Mouse (Mus musculus) embryonic facial prominence, embryonic 15.5 days (tissue): ENCODE data around the gene Stom. TPM values are rescaled to one million over a fixed set of nuclear protein-coding genes. Genes with fewer than 3 reads are reported as not detected.

Experiments used
- ATAC-seq: fragments of 200-750 bp; cut with Nextera tagmentation; 2 replicates; pipeline ENCODE4 v1.8.0; 2017; ENCODE audit warnings: low read depth, moderate TSS enrichment; ENCODE audit not compliant: insufficient number of reproducible peaks, low FRiP score, low TSS enrichment
- H3K27ac ChIP-seq: fragments of 300-500 bp; sonication (generic); replicated peaks from 2 replicates; pipeline ENCODE4 v1.5.1; 2015; ENCODE audit warnings: mild to moderate bottlenecking, inconsistent platforms
- H3K27me3 ChIP-seq: fragments of 300-500 bp; sonication (generic); 2 replicates; pipeline ENCODE4 v1.6.1; 2015; ENCODE audit warnings: inconsistent platforms
- H3K36me3 ChIP-seq: fragments of 300-500 bp; sonication (generic); 2 replicates; pipeline ENCODE4 v1.6.1; 2015; ENCODE audit warnings: mild to moderate bottlenecking, inconsistent platforms
- H3K4me1 ChIP-seq: fragments of 300-500 bp; sonication (generic); 2 replicates; pipeline ENCODE4 v1.6.1; 2015; ENCODE audit warnings: inconsistent platforms
- H3K4me2 ChIP-seq: fragments of 300-500 bp; sonication (generic); replicated peaks from 2 replicates; pipeline ENCODE4 v1.6.1; 2015; ENCODE audit warnings: mild to moderate bottlenecking, inconsistent platforms
- H3K4me3 ChIP-seq: fragments of 300-500 bp; sonication (generic); replicated peaks from 2 replicates; pipeline ENCODE4 v1.5.1; 2015; ENCODE audit warnings: mild to moderate bottlenecking, inconsistent platforms
- H3K9ac ChIP-seq: fragments of 300-500 bp; sonication (generic); 2 replicates; pipeline ENCODE4 v1.6.1; 2015; ENCODE audit warnings: inconsistent platforms
- H3K9me3 ChIP-seq: fragments of 300-500 bp; sonication (generic); replicated peaks from 2 replicates; pipeline ENCODE4 v1.6.1; 2016; ENCODE audit warnings: inconsistent platforms
- WGBS: fragments of 180-500 bp; shearing (Covaris S2); methylation state at CpG from one replicate; pipeline ENCODE4 v1.1.7; 2015; 5-methylcytosine and 5-hydroxymethylcytosine counted together
- polyA plus RNA-seq: library from polyadenylated mRNA; unstranded; fragments of >200 nt; fragmentation: Nextera tagmentation; extraction: Ambion mirVana; gene quantifications from 2 replicates; pipeline ENCODE4 v1.2.1, GENCODE M21; 2015

Stom gene
- polyA plus RNA-seq, 1 experiment from 2014 or later: 37.3 TPM

- Histone ChIP-seq H3K9ac (no peak overlapping the region), H3K27ac (no peak overlapping the region), H3K27me3 (no peaks in the 10 kb centered on the region), H3K4me3 (no peak overlapping the region), H3K4me2 (no peak overlapping the region), H3K36me3 (no peaks in the 10 kb centered on the region), H3K4me1 (peaks cover 17% of the 10 kb centered on the region), H3K9me3 (no peaks in the 10 kb centered on the region)
- 61% methylated on average over 1 of the region's 1 CpGs for WGBS
- ATAC-seq: no peak
Observed at GRCm38 (mm10) chr2:35338036-35338435, 1.3 kb upstream of the Stom start.

DNA sequence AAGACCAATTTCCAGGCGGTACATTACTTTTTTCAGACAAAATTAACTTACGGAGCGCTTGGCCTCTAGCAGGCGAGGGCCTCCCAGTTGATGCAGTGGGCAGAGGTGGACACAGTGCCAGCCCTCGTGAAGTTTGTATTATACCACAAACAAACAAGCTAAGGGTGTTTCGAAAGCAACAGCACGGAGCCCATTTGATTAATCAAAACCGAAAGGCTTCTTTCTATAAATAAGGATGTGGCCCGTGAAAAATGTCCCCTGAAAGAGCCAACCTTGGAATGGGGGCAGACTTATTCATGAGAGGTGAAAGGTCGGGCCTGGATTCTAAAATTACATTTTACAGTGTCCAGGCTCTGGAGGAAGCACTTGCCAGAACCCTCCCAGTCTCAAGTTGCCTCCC, 643 bp upstream of the Stom start:
- peak overlapping the region; percentile 96 for H3K4me2 ChIP-seq
- no peaks in the 10 kb centered on the region for H3K27me3 ChIP-seq
- no peak for ATAC-seq
- peak overlapping the region; percentile 74 for H3K4me3 ChIP-seq
- 42% methylated on average over 10 of the region's 10 CpGs for WGBS
- H3K9me3 ChIP-seq: no peaks in the 10 kb centered on the region
- H3K36me3 ChIP-seq: no peaks in the 10 kb centered on the region
- peak overlapping the region; percentile 88 for H3K27ac ChIP-seq
- peak overlapping the region; percentile 31; the same call in 1 of the 2 replicates for H3K9ac ChIP-seq
- H3K4me1 ChIP-seq: peaks cover 17% of the 10 kb centered on the region

DNA sequence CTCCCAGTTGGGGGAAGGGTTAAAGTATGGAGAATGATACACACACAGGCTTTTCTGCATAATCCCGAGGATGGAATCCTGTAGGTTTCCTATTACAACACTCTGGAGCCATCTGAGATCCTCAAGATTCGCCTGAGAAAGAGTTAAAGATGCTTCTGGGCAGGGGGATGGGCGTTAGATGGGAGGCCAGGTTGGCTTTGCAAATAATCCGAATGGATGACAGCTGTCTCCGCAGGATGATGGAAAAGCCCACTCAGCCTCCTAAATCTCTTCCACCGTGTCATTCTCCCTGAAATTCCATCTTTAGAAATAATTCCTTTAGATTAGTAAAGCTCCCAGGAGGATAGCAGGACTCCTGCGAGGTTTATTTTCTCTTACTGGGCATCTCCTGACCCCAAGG, 1.2 kb downstream of the Stom start:
- peak overlapping the region; percentile 74 for H3K4me3 ChIP-seq
- ATAC-seq: no peak
- WGBS: 6% methylated on average over 7 of the region's 7 CpGs
- peaks cover 17% of the 10 kb centered on the region for H3K4me1 ChIP-seq
- no peaks in the 10 kb centered on the region for H3K9me3 ChIP-seq
- H3K27ac ChIP-seq: no peak overlapping the region
- no peaks in the 10 kb centered on the region for H3K27me3 ChIP-seq
- peak overlapping the region; percentile 96 for H3K4me2 ChIP-seq
- H3K36me3 ChIP-seq: no peaks in the 10 kb centered on the region
- H3K9ac ChIP-seq: no peak overlapping the region

GRCm38 (mm10) chr2:35333670-35334069, 3.1 kb downstream of the Stom start:
- Histone ChIP-seq H3K4me3 (no peak overlapping the region), H3K27ac (no peak overlapping the region), H3K4me1 (peaks cover 17% of the 10 kb centered on the region), H3K9ac (no peak overlapping the region), H3K9me3 (no peaks in the 10 kb centered on the region), H3K27me3 (no peaks in the 10 kb centered on the region), H3K36me3 (no peaks in the 10 kb centered on the region), H3K4me2 (no peak overlapping the region)
- ATAC-seq: no peak

- H3K4me3 ChIP-seq: no peak overlapping the region
- peaks cover 14% of the 10 kb centered on the region for H3K4me1 ChIP-seq
- ATAC-seq: no peak
- no peak overlapping the region for H3K4me2 ChIP-seq
- no peak overlapping the region for H3K9ac ChIP-seq
- no peak overlapping the region for H3K27ac ChIP-seq
- no peaks in the 10 kb centered on the region for H3K36me3 ChIP-seq
- H3K27me3 ChIP-seq: no peaks in the 10 kb centered on the region
- H3K9me3 ChIP-seq: no peaks in the 10 kb centered on the region
- 54% methylated on average over 2 of the region's 2 CpGs for WGBS
Observed at GRCm38 (mm10) chr2:35331205-35331604, 5.6 kb downstream of the Stom start.

GRCm38 (mm10) chr2:35329061-35329460, 7.7 kb downstream of the Stom start:
- Histone ChIP-seq H3K4me1 (0 out of 2 replicates have a peak, but pooled peaks cover 3% of the 10 kb centered on the region), H3K9me3 (no peaks in the 10 kb centered on the region), H3K4me2 (no peak overlapping the region), H3K27ac (no peak overlapping the region), H3K4me3 (no peak overlapping the region), H3K27me3 (no peaks in the 10 kb centered on the region), H3K9ac (no peak overlapping the region), H3K36me3 (no peaks in the 10 kb centered on the region)
- WGBS: 72% methylated on average over 2 of the region's 2 CpGs
- no peak for ATAC-seq

DNA sequence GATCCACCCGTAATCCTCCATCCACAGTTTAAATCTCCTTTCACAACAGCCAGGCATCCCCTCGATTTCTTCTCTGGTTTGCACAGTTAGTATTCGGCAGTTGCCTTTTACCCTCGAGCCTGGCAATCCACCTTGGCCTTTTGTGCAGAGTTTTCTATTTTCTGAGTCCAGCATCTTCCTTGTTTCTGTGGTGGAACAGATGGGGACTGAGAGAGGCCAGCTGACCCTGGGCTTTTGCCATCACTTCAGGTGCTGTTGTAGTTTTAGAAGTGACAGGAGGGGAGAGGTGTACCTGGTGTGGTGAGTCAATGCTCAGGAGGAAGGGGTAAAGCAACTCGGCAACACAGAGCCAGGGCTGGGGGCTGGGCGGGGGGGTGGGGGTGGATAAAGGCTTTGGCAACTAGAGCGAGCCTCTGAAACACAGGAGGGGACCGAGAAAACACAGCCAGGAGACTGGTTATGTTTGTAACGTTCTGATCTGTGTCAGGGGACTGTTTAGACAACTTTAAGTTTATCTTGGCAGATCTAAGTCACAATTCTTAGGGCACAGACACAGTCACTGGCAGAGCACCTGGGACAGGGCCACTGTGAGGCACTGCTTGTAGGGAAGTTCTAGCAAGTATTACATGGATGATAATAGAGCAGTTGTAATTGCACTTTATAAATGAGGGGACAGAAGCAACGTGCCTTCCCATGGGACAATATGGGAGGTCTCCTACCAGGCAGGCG, 8.5 kb downstream of the Stom start:
- Histone ChIP-seq H3K9ac (no peak overlapping the region), H3K4me3 (no peak overlapping the region), H3K9me3 (no peaks in the 10 kb centered on the region), H3K27ac (no peak overlapping the region), H3K4me1 (0 out of 2 replicates have a peak, but pooled peaks cover 7% of the 10 kb centered on the region), H3K27me3 (no peaks in the 10 kb centered on the region), H3K36me3 (no peaks in the 10 kb centered on the region), H3K4me2 (no peak overlapping the region)
- no peak for ATAC-seq
- WGBS: 39% methylated on average over 11 of the region's 11 CpGs

DNA sequence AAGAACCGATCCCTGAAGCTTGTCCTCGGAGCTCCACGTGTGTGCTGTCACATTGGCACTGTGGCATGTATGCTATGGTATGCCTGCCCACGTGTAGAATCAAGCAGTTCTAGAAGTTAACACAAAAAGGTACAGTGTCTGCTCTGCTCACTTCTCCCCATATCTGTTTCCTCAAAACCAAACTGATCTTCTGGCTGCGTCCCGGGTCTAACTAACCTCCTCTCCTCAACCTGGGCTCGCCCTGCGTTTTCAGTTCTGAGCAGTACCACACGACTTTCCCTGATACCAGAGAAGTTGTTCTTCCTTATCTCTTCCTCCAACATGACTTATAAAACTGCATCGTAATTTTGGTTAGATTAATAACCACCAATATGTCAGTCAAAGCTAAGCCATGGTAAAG, 9.2 kb downstream of the Stom start:
- Histone ChIP-seq H3K36me3 (no peaks in the 10 kb centered on the region), H3K9me3 (no peaks in the 10 kb centered on the region), H3K4me1 (peaks cover 11% of the 10 kb centered on the region; the same call in 1 of the 2 replicates), H3K9ac (no peak overlapping the region), H3K4me2 (no peak overlapping the region), H3K27ac (no peak overlapping the region), H3K27me3 (no peaks in the 10 kb centered on the region), H3K4me3 (no peak overlapping the region)
- WGBS: 57% methylated on average over 10 of the region's 10 CpGs
- no peak for ATAC-seq

DNA sequence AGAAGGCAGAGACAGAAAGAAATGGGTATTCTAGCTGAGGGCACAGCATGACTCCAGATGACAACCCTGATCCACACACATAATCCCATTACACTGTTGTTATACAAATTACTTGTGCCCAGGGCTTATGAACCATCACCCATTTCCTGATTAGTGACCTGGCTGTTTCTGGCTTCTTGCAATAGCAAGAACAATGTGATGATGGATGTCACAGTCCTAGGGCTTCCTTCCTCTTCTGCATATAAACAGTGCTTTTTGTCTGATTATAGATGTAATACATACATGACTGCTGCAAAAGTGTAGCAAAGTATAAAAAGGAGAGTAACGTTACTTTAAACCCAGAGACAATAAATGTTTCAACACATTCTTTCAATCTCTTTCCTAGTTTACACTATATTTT, 9.8 kb downstream of the Stom start:
- Histone ChIP-seq H3K4me3 (no peak overlapping the region), H3K9me3 (no peaks in the 10 kb centered on the region), H3K27ac (no peak overlapping the region), H3K36me3 (no peaks in the 10 kb centered on the region), H3K4me1 (peaks cover 18% of the 10 kb centered on the region), H3K4me2 (no peak overlapping the region), H3K9ac (no peak overlapping the region), H3K27me3 (no peaks in the 10 kb centered on the region)
- 63% methylated on average over 1 of the region's 1 CpGs for WGBS
- no peak for ATAC-seq

GRCm38 (mm10) chr2:35325930-35326329, 10.8 kb downstream of the Stom start:
- ATAC-seq: no peak
- H3K9me3 ChIP-seq: no peaks in the 10 kb centered on the region
- H3K4me2 ChIP-seq: no peak overlapping the region
- H3K27ac ChIP-seq: no peak overlapping the region
- WGBS: 74% methylated on average over 10 of the region's 10 CpGs
- H3K4me3 ChIP-seq: no peak overlapping the region
- no peaks in the 10 kb centered on the region for H3K27me3 ChIP-seq
- H3K36me3 ChIP-seq: no peaks in the 10 kb centered on the region
- no peak overlapping the region for H3K9ac ChIP-seq
- H3K4me1 ChIP-seq: peaks cover 20% of the 10 kb centered on the region

GRCm38 (mm10) chr2:35322404-35323164, 14.2 kb downstream of the Stom start:
- H3K36me3 ChIP-seq: no peaks in the 10 kb centered on the region; the same call in 1 of the 2 replicates
- 49% methylated on average over 10 of the region's 10 CpGs for WGBS
- H3K4me2 ChIP-seq: no peak overlapping the region
- H3K27me3 ChIP-seq: no peaks in the 10 kb centered on the region
- H3K27ac ChIP-seq: 0 out of 2 replicates have a peak overlapping the region, but pooled peaks have one; percentile 28
- no peak overlapping the region for H3K4me3 ChIP-seq
- ATAC-seq: peak; percentile 70
- peaks cover 16% of the 10 kb centered on the region for H3K4me1 ChIP-seq
- H3K9ac ChIP-seq: no peak overlapping the region
- H3K9me3 ChIP-seq: no peaks in the 10 kb centered on the region
